Mouse (Mus musculus): ENCODE data around the gene Cbx1.

- no peak for TF ChIP-seq POLR2A (IDR thresholded peaks at IDR 0.05; ENCODE audit: control insufficient read depth, extremely low read depth, insufficient read depth, low read length, poor library complexity)
- no peak for TF ChIP-seq CTCF (IDR thresholded peaks at IDR 0.05; ENCODE audit: borderline replicate concordance, control insufficient read depth, extremely low read depth, insufficient read depth, low read length, poor library complexity)
These were observed 13.3 kb upstream of the Cbx1 start for GRCm38 (mm10) chr11:96775665-96776064.

All from thymus, adult 2 months (tissue).